Mouse (Mus musculus): Measurements from ENCODE around the gene Ifit3b. TPM values are rescaled to one million over a fixed set of nuclear protein-coding genes. Genes with fewer than 3 reads are reported as not detected.
"Not testable (repeated sequence)": the region's sequence is repeated elsewhere in the genome, so short reads cannot be mapped to it uniquely, and the experiment has no call there.

The Ifit3b gene
- total and polyA plus RNA-seq, 3 experiments, result not detected

DNA sequence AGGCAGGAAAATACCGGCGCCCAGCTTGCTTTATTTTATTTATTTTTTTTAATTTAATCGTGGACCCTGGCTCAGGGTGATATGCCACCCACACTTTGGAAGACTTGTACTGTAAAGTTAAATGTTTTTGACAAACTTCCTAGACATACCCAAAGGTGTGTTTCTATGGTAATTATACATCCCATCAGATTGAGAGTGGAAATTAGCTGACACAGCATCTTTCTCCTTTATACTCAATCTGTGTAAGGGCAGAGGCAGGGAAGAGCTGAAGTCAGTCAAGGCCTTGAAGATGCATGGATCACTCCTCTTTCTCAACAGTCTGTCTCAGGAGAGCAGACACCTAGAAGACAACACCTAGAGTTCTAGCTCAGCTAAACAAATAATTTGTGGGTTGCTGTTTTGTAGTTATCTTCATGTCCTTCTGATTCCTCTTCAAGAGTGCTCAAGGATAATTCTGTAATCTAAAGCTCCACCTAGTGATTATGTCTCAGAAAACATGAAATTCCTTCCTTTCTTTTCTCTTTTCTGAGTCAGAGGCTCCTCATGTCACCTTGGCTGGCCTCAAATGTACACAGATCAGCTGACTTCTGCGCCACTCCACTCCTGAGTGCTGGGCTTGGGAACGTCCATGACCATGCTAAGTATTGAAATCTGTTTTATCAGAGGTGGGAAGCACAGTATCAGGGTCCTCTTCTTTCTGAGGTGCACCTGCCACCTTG lies 21.9 kb upstream of the Ifit3b start:
- TF ChIP-seq RAD21 (IDR thresholded peaks at IDR 0.05; ENCODE audit: low read depth, low read length), result peak; percentile 20
- TF ChIP-seq CTCF (conservative IDR thresholded peaks at IDR 0.05 in 1 of 2, IDR thresholded peaks at IDR 0.05 in 1 of 2; ENCODE audit: low read depth in 2 of 2, low read length in 2 of 2), result peak in 1 of 2 experiments; percentile 22; a peak in 1 of 4 replicates
- peak; percentile 94 for TF ChIP-seq MAFK (IDR thresholded peaks at IDR 0.05; ENCODE audit: insufficient replicate concordance, low read length)

GRCm38 (mm10) chr19:34587898-34588692 lies 19.7 kb upstream of the Ifit3b start:
- H3K4me3 ChIP-seq (replicated peaks in 1 of 3; ENCODE audit: low read depth in 2 of 3, low read length in 2 of 3, poor library complexity in 1 of 3); H3K9me3 ChIP-seq (replicated peaks; ENCODE audit: low read length); H3K9ac ChIP-seq (ENCODE audit: insufficient read depth, low read depth); in situ Hi-C loops (cut with MboI; ENCODE audit: low pct_ligation_motif_present, low pct_unique_long_range_greater_than_20kb, low sequenced_read_pairs); H3K4me2 ChIP-seq (ENCODE audit: insufficient read depth, low read depth, poor library complexity, severe bottlenecking); H3K4me1 ChIP-seq (ENCODE audit: control insufficient read depth in 1 of 2, insufficient read depth in 2 of 2); H3K79me2 ChIP-seq (replicated peaks; ENCODE audit: control insufficient read depth, extremely low read depth, insufficient read depth, poor library complexity, severe bottlenecking); DNase-seq (ENCODE audit: extremely low read depth); H3K27ac ChIP-seq (ENCODE audit: insufficient read depth, low read depth); H3K27me3 ChIP-seq (replicated peaks); dilution Hi-C loops (cut with MboI; ENCODE audit: extremely low pct_ligation_motif_present, extremely low pct_unique_long_range_greater_than_20kb, low sequenced_read_pairs); H3K36me3 ChIP-seq (replicated peaks in 1 of 2; ENCODE audit: control insufficient read depth in 1 of 2, insufficient read depth in 1 of 2, low read length in 1 of 2): not testable (repeated sequence)

More for the DNA sequence above, 21.9 kb upstream of the Ifit3b start:
- H3K36me3 ChIP-seq (replicated peaks in 1 of 2; ENCODE audit: control insufficient read depth in 1 of 2, insufficient read depth in 1 of 2, low read length in 1 of 2); in situ Hi-C loops (cut with MboI; ENCODE audit: low pct_ligation_motif_present, low pct_unique_long_range_greater_than_20kb, low sequenced_read_pairs); DNase-seq (ENCODE audit: extremely low read depth); H3K27ac ChIP-seq (ENCODE audit: insufficient read depth, low read depth); H3K9ac ChIP-seq (ENCODE audit: insufficient read depth, low read depth); H3K4me3 ChIP-seq (replicated peaks in 1 of 3; ENCODE audit: low read depth in 2 of 3, low read length in 2 of 3, poor library complexity in 1 of 3); H3K79me2 ChIP-seq (replicated peaks; ENCODE audit: control insufficient read depth, extremely low read depth, insufficient read depth, poor library complexity, severe bottlenecking); H3K4me2 ChIP-seq (ENCODE audit: insufficient read depth, low read depth, poor library complexity, severe bottlenecking); H3K27me3 ChIP-seq (replicated peaks); H3K9me3 ChIP-seq (replicated peaks; ENCODE audit: low read length); H3K4me1 ChIP-seq (ENCODE audit: control insufficient read depth in 1 of 2, insufficient read depth in 2 of 2); dilution Hi-C loops (cut with MboI; ENCODE audit: extremely low pct_ligation_motif_present, extremely low pct_unique_long_range_greater_than_20kb, low sequenced_read_pairs): not testable (repeated sequence)

- Histone ChIP-seq H3K9me3 (replicated peaks; ENCODE audit: low read length) (no peaks in the 10 kb centered on the region), H3K79me2 (replicated peaks; ENCODE audit: control insufficient read depth, extremely low read depth, insufficient read depth, poor library complexity, severe bottlenecking) (no peaks in the 10 kb centered on the region), H3K4me2 (ENCODE audit: insufficient read depth, low read depth, poor library complexity, severe bottlenecking) (no peak overlapping the region), H3K27ac (ENCODE audit: insufficient read depth, low read depth) (no peak overlapping the region), H3K36me3 (replicated peaks in 1 of 2; ENCODE audit: control insufficient read depth in 1 of 2, insufficient read depth in 1 of 2, low read length in 1 of 2) (no peaks in the 10 kb centered on the region), H3K4me3 (replicated peaks in 1 of 3; ENCODE audit: low read depth in 2 of 3, low read length in 2 of 3, poor library complexity in 1 of 3) (no peak overlapping the region), H3K27me3 (replicated peaks) (no peaks in the 10 kb centered on the region), H3K4me1 (ENCODE audit: control insufficient read depth in 1 of 2, insufficient read depth in 2 of 2) (0 out of 4 replicates have a peak, but pooled peaks cover 0 to under 1% of the 10 kb centered on the region in 2 experiments), H3K9ac (ENCODE audit: insufficient read depth, low read depth) (no peak overlapping the region)
- TF ChIP-seq MXI1 (IDR thresholded peaks at IDR 0.05; ENCODE audit: low read depth, low read length) (no peak), E2F4 (IDR thresholded peaks at IDR 0.05; ENCODE audit: insufficient replicate concordance, low read depth, low read length) (no peak), CTCF (conservative IDR thresholded peaks at IDR 0.05 in 1 of 2, IDR thresholded peaks at IDR 0.05 in 1 of 2; ENCODE audit: low read depth in 2 of 2, low read length in 2 of 2) (peak; percentile 37 to 40; a peak in 3 of 4 replicates)
- dilution Hi-C loops (cut with MboI; ENCODE audit: extremely low pct_ligation_motif_present, extremely low pct_unique_long_range_greater_than_20kb, low sequenced_read_pairs) (no loop called here), in situ Hi-C loops (cut with MboI; ENCODE audit: low pct_ligation_motif_present, low pct_unique_long_range_greater_than_20kb, low sequenced_read_pairs) (no loop called here)
- no peak for DNase-seq (ENCODE audit: extremely low read depth)
Measured at GRCm38 (mm10) chr19:34588959-34589358, 18.8 kb upstream of the Ifit3b start.

Data from CH12.LX (cell line).